Mouse (Mus musculus) C2C12 (cell line): ENCODE measurements at regions not wholly inside any gene's neighbourhood (a gene's known extent, or its start where the extent isn't known, plus 50 kb on each side); places are given as distances from the start of the nearest gene placed in this dataset.

ENCODE experiments used
- CEBPB ChIP-seq: IDR thresholded peaks from one replicate; pipeline ENCODE4 v1.6.1; 2011; ENCODE audit warnings: low read depth, mild to moderate bottlenecking, control low read depth, moderate library complexity
- CTCF ChIP-seq: IDR thresholded peaks from one replicate; pipeline ENCODE4 v1.5.1; 2011; ENCODE audit not compliant: control insufficient read depth, insufficient read depth, insufficient read length
- FOSL1 ChIP-seq: IDR thresholded peaks from one replicate; pipeline ENCODE4 v1.8.0; 2011; ENCODE audit warnings: mild to moderate bottlenecking, low read length; ENCODE audit not compliant: poor library complexity, insufficient read depth, severe bottlenecking
- MAX ChIP-seq: IDR thresholded peaks from one replicate; pipeline ENCODE4 v1.6.1; 2011; ENCODE audit warnings: mild to moderate bottlenecking, control low read depth
- MYOG ChIP-seq: IDR thresholded peaks from one replicate; pipeline ENCODE4 v1.6.1; 2011; ENCODE audit not compliant: control insufficient read depth, insufficient read length; ENCODE audit errors: extremely low read depth
- USF1 ChIP-seq: IDR thresholded peaks from one replicate; pipeline ENCODE4 v1.6.1; 2011; ENCODE audit warnings: low read depth, mild to moderate bottlenecking, control low read depth, moderate library complexity

DNA sequence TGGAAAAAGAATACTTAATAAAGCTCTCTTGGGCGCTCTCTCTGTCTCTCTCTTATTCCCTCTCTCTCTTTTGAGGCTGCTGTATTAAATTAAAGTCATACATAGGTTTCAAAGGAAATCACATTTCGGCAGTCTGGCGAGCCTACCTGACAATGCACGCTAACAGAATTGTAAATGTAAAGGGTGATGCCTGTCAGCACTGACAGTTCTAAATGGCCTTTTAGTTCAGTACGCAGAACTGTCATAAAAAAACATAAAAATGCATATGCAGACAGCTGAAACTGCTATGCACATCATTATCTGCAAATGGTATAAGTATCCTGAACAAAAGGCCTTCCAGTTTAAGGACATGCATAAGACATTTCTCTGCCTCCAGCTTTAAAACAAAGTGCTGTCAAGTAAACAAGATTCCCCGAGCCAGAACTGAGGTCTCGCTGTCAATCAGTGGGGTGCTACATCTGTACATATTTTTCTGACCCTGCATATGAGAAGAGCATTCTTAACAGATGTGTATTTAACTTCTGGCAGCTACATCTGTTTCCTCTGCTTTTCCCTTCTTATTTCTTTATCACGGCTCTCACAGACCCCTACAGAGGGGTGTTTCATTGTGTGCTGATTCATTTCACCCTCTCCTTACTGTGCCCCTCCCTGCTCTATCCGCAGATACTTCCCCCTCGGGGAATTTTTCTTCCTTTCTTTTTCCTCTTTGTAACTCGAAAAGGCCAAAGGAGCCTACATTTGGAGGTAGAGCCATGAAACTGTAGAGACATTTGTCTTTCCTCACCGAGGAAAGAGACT is 574.5 kb downstream of the Ebf1 start:
- no peak for TF ChIP-seq CTCF
- no peak for TF ChIP-seq USF1
- TF ChIP-seq CEBPB, result no peak
- no peak for TF ChIP-seq MYOG
- no peak for TF ChIP-seq MAX
- no peak for TF ChIP-seq FOSL1
